Mouse (Mus musculus) limb, embryonic 11.5 days (tissue): ENCODE measurements around the gene Atp8a2. TPM values are rescaled to one million over a fixed set of nuclear protein-coding genes. Genes with fewer than 3 reads are reported as not detected.

Source experiments
- ATAC-seq: fragments of 200-750 bp; cut with Nextera tagmentation; 2 replicates; pipeline ENCODE4 v1.8.0; 2017; ENCODE audit warnings: low read depth; ENCODE audit not compliant: insufficient number of reproducible peaks, low FRiP score, low TSS enrichment
- DNase-seq: peaks from one replicate; pipeline ENCODE4 v3.0.0-alpha.2; 2015; ENCODE audit warnings: low spot score
- H3K27ac ChIP-seq: fragments of 300-500 bp; sonication (generic); replicated peaks from 2 replicates; pipeline ENCODE4 v1.5.1; 2014; ENCODE audit warnings: low read depth, mild to moderate bottlenecking, low read length
- H3K27me3 ChIP-seq: fragments of 300-500 bp; sonication (generic); 2 replicates; pipeline ENCODE4 v1.6.1; 2014; ENCODE audit warnings: mild to moderate bottlenecking, low read length, mixed read lengths; ENCODE audit not compliant: control insufficient read depth, insufficient read depth
- H3K36me3 ChIP-seq: fragments of 300-500 bp; sonication (generic); 2 replicates; pipeline ENCODE4 v1.6.1; 2014; ENCODE audit warnings: mild to moderate bottlenecking, low read length, moderate library complexity, mixed read lengths; ENCODE audit not compliant: control insufficient read depth, insufficient read depth
- H3K4me1 ChIP-seq: fragments of 300-500 bp; sonication (generic); 2 replicates; pipeline ENCODE4 v1.6.1; 2014; ENCODE audit warnings: low read length, mixed read lengths; ENCODE audit not compliant: control insufficient read depth, insufficient read depth
- H3K4me2 ChIP-seq: fragments of 300-500 bp; sonication (generic); 2 replicates; pipeline ENCODE4 v1.6.1; 2014; ENCODE audit warnings: low read depth, mild to moderate bottlenecking, moderate library complexity; ENCODE audit not compliant: severe bottlenecking
- H3K4me3 ChIP-seq: fragments of 300-500 bp; sonication (generic); 2 replicates; pipeline ENCODE4 v1.5.1; 2014; ENCODE audit warnings: low read depth, low read length
- H3K9ac ChIP-seq: fragments of 300-500 bp; sonication (generic); 2 replicates; pipeline ENCODE4 v1.6.1; 2014; ENCODE audit warnings: mild to moderate bottlenecking, low read length
- H3K9me3 ChIP-seq: fragments of 300-500 bp; sonication (generic); 2 replicates; pipeline ENCODE4 v1.6.1; 2016; ENCODE audit warnings: low read length; ENCODE audit not compliant: control insufficient read depth
- WGBS: fragments of 180-500 bp; shearing (Covaris S2); extraction: QIAGEN DNeasy Blood & Tissue Kit; methylation state at CpG from one replicate; pipeline ENCODE4 v1.1.7; 2014; 5-methylcytosine and 5-hydroxymethylcytosine counted together
- polyA plus RNA-seq: library from polyadenylated mRNA; unstranded; fragments of >200 nt; fragmentation: Nextera tagmentation; extraction: Ambion mirVana; gene quantifications from 2 replicates; pipeline ENCODE4 v1.2.1, GENCODE M21; 2014

The Atp8a2 gene
- polyA plus RNA-seq, 1 experiment from 2014 or later, result 2.7 TPM

- Histone ChIP-seq H3K4me3 (no peak overlapping the region), H3K36me3 (no peaks in the 10 kb centered on the region), H3K9ac (no peak overlapping the region), H3K4me1 (peaks cover 6% of the 10 kb centered on the region; the same call in 1 of the 2 replicates), H3K27ac (no peak overlapping the region), H3K4me2 (no peak overlapping the region), H3K9me3 (no peaks in the 10 kb centered on the region), H3K27me3 (no peaks in the 10 kb centered on the region)
- DNase-seq (no peak), ATAC-seq (no peak)
- 18% methylated on average over 5 of the region's 5 CpGs for WGBS
These were observed 495.5 kb downstream of the Atp8a2 start for GRCm38 (mm10) chr14:59701492-59701891.

DNA sequence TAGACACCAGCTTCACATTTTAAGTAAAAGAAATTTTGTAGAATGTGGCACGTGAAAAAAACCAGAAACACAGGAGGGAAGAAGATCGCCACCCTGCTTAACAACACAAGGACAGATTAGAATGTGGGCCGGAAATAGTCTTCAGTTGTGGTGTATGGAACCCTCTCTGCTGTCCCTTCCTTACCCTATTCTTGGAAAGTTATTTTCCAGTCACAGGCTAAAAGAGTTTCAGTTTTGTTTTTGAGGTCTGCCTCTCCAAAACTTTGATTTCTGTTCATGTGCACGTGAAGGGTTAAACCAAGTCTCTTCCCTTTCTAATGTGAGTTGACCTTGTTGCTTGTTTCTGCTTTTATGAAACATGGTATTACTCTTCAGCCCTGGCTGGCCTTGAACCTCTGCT is 501.8 kb downstream of the Atp8a2 start:
- DNase-seq (no peak), ATAC-seq (no peak)
- no peak overlapping the region for H3K4me2 ChIP-seq
- H3K27me3 ChIP-seq, result no peaks in the 10 kb centered on the region
- no peak overlapping the region for H3K9ac ChIP-seq
- no peak overlapping the region for H3K27ac ChIP-seq
- WGBS, result 90% methylated on average over 4 of the region's 4 CpGs
- H3K4me1 ChIP-seq, result no peaks in the 10 kb centered on the region
- H3K4me3 ChIP-seq, result no peak overlapping the region
- H3K9me3 ChIP-seq, result no peaks in the 10 kb centered on the region
- no peaks in the 10 kb centered on the region for H3K36me3 ChIP-seq

GRCm38 (mm10) chr14:59692164-59692563 is 504.8 kb downstream of the Atp8a2 start:
- no peak overlapping the region for H3K4me3 ChIP-seq
- H3K4me1 ChIP-seq, result no peaks in the 10 kb centered on the region
- no peak for DNase-seq
- ATAC-seq, result no peak
- 90% methylated on average over 6 of the region's 6 CpGs for WGBS
- H3K9me3 ChIP-seq, result no peaks in the 10 kb centered on the region
- H3K9ac ChIP-seq, result no peak overlapping the region
- H3K4me2 ChIP-seq, result no peak overlapping the region
- no peaks in the 10 kb centered on the region for H3K27me3 ChIP-seq
- no peak overlapping the region for H3K27ac ChIP-seq
- no peaks in the 10 kb centered on the region for H3K36me3 ChIP-seq

DNA sequence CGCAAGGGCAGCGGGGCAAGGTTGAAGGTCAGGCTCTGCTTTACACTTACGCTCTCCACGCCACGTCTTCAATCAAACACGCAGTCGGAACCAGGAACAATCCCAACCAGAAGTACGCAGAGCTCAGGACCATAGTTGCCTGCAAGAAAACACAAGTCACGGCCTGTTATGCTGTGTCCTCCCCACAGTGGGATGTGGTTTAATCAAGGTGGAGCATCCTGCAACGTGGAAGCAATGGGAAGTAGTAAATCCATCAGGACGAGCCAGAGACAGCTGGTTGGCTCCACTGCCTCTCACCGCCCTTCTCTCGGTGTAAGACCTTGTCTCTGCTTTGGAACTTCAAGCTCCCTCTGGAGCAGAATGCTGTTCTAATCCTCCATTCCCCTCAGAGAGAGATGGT is 505.6 kb downstream of the Atp8a2 start:
- Histone ChIP-seq H3K27ac (no peak overlapping the region), H3K36me3 (no peaks in the 10 kb centered on the region), H3K27me3 (no peaks in the 10 kb centered on the region), H3K4me2 (no peak overlapping the region), H3K9ac (no peak overlapping the region), H3K4me3 (no peak overlapping the region), H3K9me3 (no peaks in the 10 kb centered on the region), H3K4me1 (no peaks in the 10 kb centered on the region)
- WGBS, result 50% methylated on average over 13 of the region's 13 CpGs
- DNase-seq (no peak), ATAC-seq (no peak)

DNA sequence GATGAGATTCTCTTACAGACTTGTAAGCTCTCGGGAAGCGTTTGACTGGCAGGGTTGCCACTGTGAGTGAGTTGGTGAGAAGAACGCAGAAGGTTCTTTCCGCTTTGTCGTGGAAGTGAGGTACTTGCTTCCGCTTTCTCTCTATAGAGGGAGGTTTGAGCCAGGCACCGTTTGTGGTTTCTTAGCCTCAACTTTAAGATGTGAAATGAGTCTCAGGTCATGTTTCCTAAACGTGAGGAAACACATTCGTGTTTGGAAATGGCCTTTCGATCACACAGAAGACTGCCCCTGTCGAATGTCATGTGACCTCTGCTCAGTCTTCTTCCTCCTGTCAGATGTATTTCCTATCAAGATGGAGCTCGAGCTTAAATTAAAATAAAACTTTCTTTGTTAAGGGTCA is 506.0 kb downstream of the Atp8a2 start:
- Histone ChIP-seq H3K4me1 (no peaks in the 10 kb centered on the region), H3K36me3 (no peaks in the 10 kb centered on the region), H3K4me3 (no peak overlapping the region), H3K9me3 (no peaks in the 10 kb centered on the region), H3K4me2 (no peak overlapping the region), H3K27me3 (no peaks in the 10 kb centered on the region), H3K9ac (no peak overlapping the region), H3K27ac (no peak overlapping the region)
- no peak for ATAC-seq
- WGBS, result 71% methylated on average over 12 of the region's 12 CpGs
- DNase-seq, result no peak

DNA sequence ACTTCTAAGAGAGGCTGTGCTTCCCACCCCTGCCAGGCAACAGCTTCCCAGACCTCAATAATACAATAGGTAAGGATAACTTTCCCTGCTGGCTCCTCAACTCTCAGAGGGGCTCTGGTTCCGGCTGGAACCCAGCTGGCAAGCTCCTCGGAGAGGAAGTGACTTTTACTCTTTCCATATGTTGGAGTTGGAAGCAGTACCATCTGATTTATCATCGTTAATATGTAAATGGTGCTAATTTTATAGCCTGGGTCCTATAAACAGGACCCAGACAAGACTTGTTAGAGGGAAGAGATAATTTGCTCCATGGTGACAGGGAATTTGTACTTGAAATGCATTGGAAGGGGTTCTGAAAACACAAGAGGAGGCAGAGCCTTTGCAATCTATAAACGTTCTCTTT is 507.4 kb downstream of the Atp8a2 start:
- ATAC-seq (no peak), DNase-seq (no peak)
- 25% methylated on average over 4 of the region's 4 CpGs for WGBS
- Histone ChIP-seq H3K36me3 (no peaks in the 10 kb centered on the region), H3K9me3 (no peaks in the 10 kb centered on the region; the same call in 1 of the 2 replicates), H3K4me1 (no peaks in the 10 kb centered on the region; the same call in 1 of the 2 replicates), H3K4me2 (no peak overlapping the region), H3K4me3 (no peak overlapping the region), H3K9ac (no peak overlapping the region), H3K27me3 (no peaks in the 10 kb centered on the region), H3K27ac (no peak overlapping the region)

DNA sequence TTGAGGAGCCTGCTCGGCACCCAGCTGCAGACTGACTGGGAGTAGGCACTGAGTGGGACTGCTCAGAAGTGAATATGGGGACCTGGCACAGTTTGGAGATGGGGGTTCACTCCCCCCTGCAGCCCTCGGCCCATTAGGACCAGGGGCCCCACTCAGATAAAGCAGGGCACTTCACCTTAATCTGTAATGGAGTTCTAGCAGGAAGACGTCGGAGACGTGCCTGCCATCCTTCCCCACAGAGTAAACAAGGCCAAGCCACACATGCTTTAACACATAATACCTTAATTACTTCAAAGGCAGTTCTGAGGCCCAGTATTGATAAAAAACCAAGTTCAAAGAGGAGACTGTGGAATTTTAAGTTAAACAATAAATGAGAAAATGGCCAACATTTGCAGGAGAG is 510.8 kb downstream of the Atp8a2 start:
- H3K4me3 ChIP-seq, result no peak overlapping the region
- no peaks in the 10 kb centered on the region for H3K27me3 ChIP-seq
- no peak overlapping the region for H3K4me2 ChIP-seq
- H3K27ac ChIP-seq, result no peak overlapping the region
- ATAC-seq (no peak), DNase-seq (no peak)
- no peaks in the 10 kb centered on the region; the same call in 1 of the 2 replicates for H3K4me1 ChIP-seq
- WGBS, result 47% methylated on average over 5 of the region's 5 CpGs
- H3K9me3 ChIP-seq, result no peaks in the 10 kb centered on the region; the same call in 1 of the 2 replicates
- no peaks in the 10 kb centered on the region for H3K36me3 ChIP-seq
- H3K9ac ChIP-seq, result no peak overlapping the region

DNA sequence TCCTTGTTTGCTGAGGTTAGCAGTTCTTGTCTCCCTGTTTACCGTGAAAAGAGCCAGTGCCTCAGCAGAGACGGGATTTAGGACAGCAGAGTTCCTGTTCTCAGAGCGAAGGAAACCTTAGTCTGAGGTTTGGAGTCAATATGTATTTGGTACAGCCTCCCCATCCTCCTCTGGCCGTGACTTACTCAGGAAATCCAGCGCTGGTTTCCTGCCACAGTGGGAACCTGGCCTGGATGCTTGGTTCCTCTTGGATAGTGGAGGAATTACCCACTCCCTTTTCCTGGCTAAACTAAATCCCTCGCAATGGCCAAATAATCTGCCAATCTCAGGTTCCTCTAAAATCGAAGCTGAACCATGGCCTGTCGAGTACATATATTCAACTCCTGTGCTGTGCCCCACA is 511.6 kb downstream of the Atp8a2 start:
- Histone ChIP-seq H3K27ac (no peak overlapping the region), H3K4me3 (no peak overlapping the region), H3K27me3 (no peaks in the 10 kb centered on the region), H3K4me1 (no peaks in the 10 kb centered on the region; the same call in 1 of the 2 replicates), H3K36me3 (no peaks in the 10 kb centered on the region), H3K9me3 (no peaks in the 10 kb centered on the region; the same call in 1 of the 2 replicates), H3K4me2 (no peak overlapping the region), H3K9ac (no peak overlapping the region)
- 72% methylated on average over 8 of the region's 8 CpGs for WGBS
- no peak for DNase-seq
- ATAC-seq, result no peak

- Histone ChIP-seq H3K36me3 (no peaks in the 10 kb centered on the region), H3K9ac (no peak overlapping the region), H3K27me3 (no peaks in the 10 kb centered on the region), H3K4me1 (no peaks in the 10 kb centered on the region; the same call in 1 of the 2 replicates), H3K9me3 (no peaks in the 10 kb centered on the region; the same call in 1 of the 2 replicates), H3K4me2 (no peak overlapping the region), H3K27ac (no peak overlapping the region), H3K4me3 (no peak overlapping the region)
- no peak for DNase-seq
- WGBS, result 47% methylated on average over 4 of the region's 4 CpGs
- ATAC-seq, result no peak
These were observed 515.1 kb downstream of the Atp8a2 start for GRCm38 (mm10) chr14:59681906-59682305.
